Mouse (Mus musculus) natural killer cell, adult 2 months (primary cell): ENCODE measurements around the gene Stab2.

ENCODE experiments used
- DNase-seq, 2 experiments: peaks; one replicate each; pipeline ENCODE4 v3.0.0; 2022; ENCODE audit warnings: low spot score in 2 of 2

Gene Stab2

GRCm38 (mm10) chr10:86989838-86990237, 18.0 kb downstream of the Stab2 start:
- no peak for DNase-seq

- peak; percentile 5 to 28 for DNase-seq
Observed at GRCm38 (mm10) chr10:86976001-86976726, 31.7 kb downstream of the Stab2 start.

- DNase-seq = no peak
Observed at GRCm38 (mm10) chr10:86973276-86973675, 34.5 kb downstream of the Stab2 start.

- DNase-seq = no peak
Observed at GRCm38 (mm10) chr10:86972503-86972826, 35.4 kb downstream of the Stab2 start.

GRCm38 (mm10) chr10:86971680-86972502, 35.9 kb downstream of the Stab2 start:
- peak; percentile 5 to 14 for DNase-seq

- DNase-seq = no peak
Observed at GRCm38 (mm10) chr10:86969346-86969745, 38.5 kb downstream of the Stab2 start.

GRCm38 (mm10) chr10:86961542-86962466, 46.0 kb downstream of the Stab2 start:
- DNase-seq = no peak

GRCm38 (mm10) chr10:86955299-86955698, 52.5 kb downstream of the Stab2 start:
- no peak for DNase-seq

- DNase-seq = no peak
Observed at GRCm38 (mm10) chr10:86952696-86953095, 55.1 kb downstream of the Stab2 start.

- DNase-seq = no peak
Observed at GRCm38 (mm10) chr10:86950806-86951205, 57.0 kb downstream of the Stab2 start.

GRCm38 (mm10) chr10:86949886-86950285, 57.9 kb downstream of the Stab2 start:
- no peak for DNase-seq

- no peak for DNase-seq
Observed at GRCm38 (mm10) chr10:86947541-86947940, 60.3 kb downstream of the Stab2 start.

- DNase-seq = no peak
Observed at GRCm38 (mm10) chr10:86940591-86940990, 67.2 kb downstream of the Stab2 start.

GRCm38 (mm10) chr10:86934376-86934775, 73.4 kb downstream of the Stab2 start:
- peak in 1 of 2 experiments; percentile 8 for DNase-seq

GRCm38 (mm10) chr10:86933906-86934305, 73.9 kb downstream of the Stab2 start:
- no peak for DNase-seq

GRCm38 (mm10) chr10:86933180-86933695, 74.6 kb downstream of the Stab2 start:
- DNase-seq = peak; percentile 14 to 62

GRCm38 (mm10) chr10:86923602-86924001, 84.2 kb downstream of the Stab2 start:
- no peak for DNase-seq

GRCm38 (mm10) chr10:86915595-86915994, 92.2 kb downstream of the Stab2 start:
- DNase-seq = no peak

- DNase-seq = no peak
Observed at GRCm38 (mm10) chr10:86908562-86908961, 99.3 kb downstream of the Stab2 start.

- no peak for DNase-seq
Observed at GRCm38 (mm10) chr10:86907043-86907442, 100.8 kb downstream of the Stab2 start.

- no peak for DNase-seq
Observed at GRCm38 (mm10) chr10:86895531-86895930, 112.3 kb downstream of the Stab2 start.

GRCm38 (mm10) chr10:86891066-86891465, 116.8 kb downstream of the Stab2 start:
- DNase-seq = no peak
